ENCODE assay signal across 13 mouse cellular contexts in genomic region chr6:136645754-136646153, GRCm38 (mm10). TPM values are rescaled to one million over a fixed set of nuclear protein-coding genes. Genes with fewer than 3 reads are reported as not detected.
DNase-seq lines count a peak whose midpoint lies in the region; ATAC-seq and TF ChIP-seq lines count a peak whose summit lies in the region.
"Had no signal": no experiment of that assay in that cellular context is flagged by ENCODE, and none has a peak within 500 bp of the region (broad histone marks: within the 10 kb centered on the region; RNA-seq: fewer than 3 reads in every experiment).

No protein-coding gene starts in this region.

- no peak overlapping the region for H3K4me2 ChIP-seq in lung, embryonic 14.5 days
- peak overlapping the region; percentile 13; the same call in 1 of the 2 replicates for H3K4me2 ChIP-seq in limb, embryonic 12.5 days
- H3K4me2 ChIP-seq in neural tube, embryonic 14.5 days (ENCODE audit: low read depth, low read length) = peak overlapping the region; percentile 0; the same call in 1 of the 2 replicates

- WGBS in lung, embryonic 14.5 days = 45% methylated on average over 9 of the region's 9 CpGs
- 45% methylated on average over 9 of the region's 9 CpGs for WGBS in limb, embryonic 12.5 days
- 38% methylated on average over 9 of the region's 9 CpGs for WGBS in neural tube, embryonic 14.5 days

- TF ChIP-seq CTCF in lung, embryonic 14.5 days (IDR thresholded peaks at IDR 0.05; ENCODE audit: low read depth) = no peak
- TF ChIP-seq CTCF in brain, embryonic 14.5 days (IDR thresholded peaks at IDR 0.05; ENCODE audit: borderline replicate concordance, extremely low read depth, insufficient read depth, insufficient read length) = no peak

- H3K4me3 ChIP-seq in lung, embryonic 14.5 days (ENCODE audit: low read depth, low read length) = no peak overlapping the region
- no peak overlapping the region for H3K4me3 ChIP-seq in limb, embryonic 12.5 days (replicated peaks)
- H3K4me3 ChIP-seq in neural tube, embryonic 14.5 days (ENCODE audit: low read depth, low read length) = no peak overlapping the region
- H3K4me3 ChIP-seq: left cerebral cortex, adult 2 months had no signal

- no peak overlapping the region for H3K9ac ChIP-seq in lung, embryonic 14.5 days
- no peak overlapping the region for H3K9ac ChIP-seq in limb, embryonic 12.5 days (replicated peaks)
- H3K9ac ChIP-seq in neural tube, embryonic 14.5 days (replicated peaks; ENCODE audit: low read depth, low read length) = no peak overlapping the region

- peaks cover 6% of the 10 kb centered on the region; the same call in 1 of the 2 replicates for H3K9me3 ChIP-seq in lung, embryonic 14.5 days (ENCODE audit: low read depth, low read length)
- no peaks in the 10 kb centered on the region for H3K9me3 ChIP-seq in limb, embryonic 12.5 days
- no peaks in the 10 kb centered on the region for H3K9me3 ChIP-seq in neural tube, embryonic 14.5 days (ENCODE audit: control insufficient read depth, low read length)

- no peaks in the 10 kb centered on the region for H3K36me3 ChIP-seq in lung, embryonic 14.5 days (ENCODE audit: insufficient read depth)
- no peaks in the 10 kb centered on the region for H3K36me3 ChIP-seq in limb, embryonic 12.5 days
- no peaks in the 10 kb centered on the region for H3K36me3 ChIP-seq in neural tube, embryonic 14.5 days (ENCODE audit: control insufficient read depth, insufficient read depth, low read length)

- TF ChIP-seq POLR2A in brain, embryonic 14.5 days (IDR thresholded peaks at IDR 0.05; ENCODE audit: borderline replicate concordance, extremely low read depth, insufficient read depth, insufficient read length, poor library complexity, severe bottlenecking) = no peak

- H3K27me3 ChIP-seq in lung, embryonic 14.5 days (ENCODE audit: insufficient read depth, low read length) = no peaks in the 10 kb centered on the region
- no peaks in the 10 kb centered on the region for H3K27me3 ChIP-seq in limb, embryonic 12.5 days
- no peaks in the 10 kb centered on the region for H3K27me3 ChIP-seq in neural tube, embryonic 14.5 days (ENCODE audit: control insufficient read depth, insufficient read depth, low read length)
- H3K27me3 ChIP-seq: Patski had no signal

- H3K4me1 ChIP-seq in lung, embryonic 14.5 days (ENCODE audit: insufficient read depth) = no peaks in the 10 kb centered on the region
- H3K4me1 ChIP-seq in limb, embryonic 12.5 days (replicated peaks) = peaks cover 9% of the 10 kb centered on the region; the same call in 1 of the 2 replicates
- peaks cover 6% of the 10 kb centered on the region; the same call in 1 of the 2 replicates for H3K4me1 ChIP-seq in neural tube, embryonic 14.5 days (ENCODE audit: control insufficient read depth, insufficient read depth, low read length)

- H3K27ac ChIP-seq in lung, embryonic 14.5 days (ENCODE audit: low read depth) = no peak overlapping the region
- H3K27ac ChIP-seq in limb, embryonic 12.5 days = 0 out of 2 replicates have a peak overlapping the region, but pooled peaks have one; percentile 24
- H3K27ac ChIP-seq in neural tube, embryonic 14.5 days (ENCODE audit: low read depth, low read length) = no peak overlapping the region
- H3K27ac ChIP-seq: left cerebral cortex, adult 2 months had no signal

- DNase-seq in lung, embryonic 14.5 days = peak; percentile 43
- no peak for DNase-seq in lung, postnatal 14 days
- DNase-seq in brain, embryonic 14.5 days (ENCODE audit: low read depth) = peak; percentile 6
- no peak for DNase-seq in cerebellum, adult 9-11 months
- no peak for DNase-seq in cerebellum, adult 8-10 months
- DNase-seq: adrenal gland, adult 8-10 months; heart, postnatal 10 days; kidney, adult 9 months; thymus, postnatal 14 days had no signal

- ATAC-seq in lung, embryonic 14.5 days (ENCODE audit: insufficient read depth) = no peak; the same call in 1 of the 2 replicates
- ATAC-seq in limb, embryonic 12.5 days (ENCODE audit: insufficient number of reproducible peaks, insufficient read depth, low FRiP score, low TSS enrichment, low read depth) = no peak
- peak; percentile 78 for ATAC-seq in neural tube, embryonic 14.5 days (ENCODE audit: low read depth)
- ATAC-seq: Patski had no signal

RNA-seq across cellular contexts. Expression of gene Plbd1, which starts 16.0 kb away (rescaled TPM):
- polyA plus RNA-seq in lung, embryonic 14.5 days (2014; fragmentation: Nextera tagmentation; extraction: Ambion mirVana) = 2.9 and 4.3 TPM in 2 replicates
- 0.72 and 1.2 TPM in 2 replicates for polyA plus RNA-seq in brain, embryonic 14.5 days (2012; rRNA removed)
- 1.4 and 1.5 TPM in 2 replicates for polyA plus RNA-seq in limb, embryonic 12.5 days (2016; fragmentation: Nextera tagmentation; extraction: Ambion mirVana)
- polyA plus RNA-seq in neural tube, embryonic 14.5 days (2014; fragmentation: Nextera tagmentation; extraction: Ambion mirVana) = 0.30 and 0.52 TPM in 2 replicates
- polyA plus RNA-seq: Patski had no signal

Comparison
In these comparisons a context has a peak if more than half of its experiments do, and no peak if none do; other contexts are left out.
1. DNase-seq: peak in lung, embryonic 14.5 days (single experiment) and brain, embryonic 14.5 days (single experiment); none in lung, postnatal 14 days (single experiment), cerebellum, adult 9-11 months (single experiment) and cerebellum, adult 8-10 months (single experiment).